Mouse (Mus musculus) heart, adult 2 months (tissue): ENCODE measurements around the gene Upk3a. TPM values are rescaled to one million over a fixed set of nuclear protein-coding genes. Genes with fewer than 3 reads are reported as not detected.

Source experiments
- DNase-seq, 2 experiments: peaks; one replicate each; pipeline ENCODE4 v3.0.0; 2021
- H3K27ac ChIP-seq: fragments of 200-600 bp; 2 replicates; pipeline ENCODE4 v1.8.1; 2022
- H3K27me3 ChIP-seq: fragments of 200-500 bp; 2 replicates; pipeline ENCODE4 v1.6.1; 2012; ENCODE audit warnings: mild to moderate bottlenecking, low read length, inconsistent platforms, mixed read lengths; ENCODE audit not compliant: control insufficient read depth, insufficient read depth
- H3K36me3 ChIP-seq: fragments of 200-500 bp; 2 replicates; pipeline ENCODE4 v1.6.1; 2012; ENCODE audit warnings: low read length, inconsistent platforms; ENCODE audit not compliant: control insufficient read depth, insufficient read depth
- H3K4me1 ChIP-seq: fragments of 200-500 bp; 2 replicates; pipeline ENCODE4 v1.6.1; 2011; ENCODE audit warnings: low read length; ENCODE audit not compliant: control insufficient read depth, insufficient read depth
- H3K4me3 ChIP-seq: fragments of 200-600 bp; 2 replicates; pipeline ENCODE4 v1.8.1; 2022
- H3K79me2 ChIP-seq: fragments of 200-500 bp; replicated peaks from 2 replicates; pipeline ENCODE4 v1.6.1; 2012; ENCODE audit warnings: mild to moderate bottlenecking, inconsistent platforms, low read length, moderate library complexity, mixed read lengths; ENCODE audit not compliant: control insufficient read depth, insufficient read depth
- H3K9ac ChIP-seq: fragments of 200-500 bp; 2 replicates; pipeline ENCODE4 v1.6.1; 2012; ENCODE audit warnings: low read depth, mild to moderate bottlenecking, control low read depth, inconsistent platforms, low read length, mixed read lengths
- CTCF ChIP-seq: fragments of 200-600 bp; IDR thresholded peaks from 2 replicates; pipeline ENCODE4 v1.8.1; 2022; ENCODE audit warnings: antibody characterized with exemption, mild to moderate bottlenecking, moderate library complexity
- EP300 ChIP-seq: fragments of 200-500 bp; IDR thresholded peaks from 2 replicates; pipeline ENCODE4 v1.6.1; 2011; ENCODE audit warnings: low read depth, low read length, control low read depth; ENCODE audit not compliant: insufficient read depth
- POLR2A ChIP-seq: fragments of 200-500 bp; IDR thresholded peaks from 2 replicates; pipeline ENCODE4 v1.6.1; 2011; ENCODE audit warnings: mild to moderate bottlenecking, low read depth, low read length, control low read depth; ENCODE audit not compliant: insufficient read depth
- WGBS: fragments of 180-500 bp; shearing (Covaris S2); methylation state at CpG from one replicate; pipeline ENCODE4 v1.1.7; 2018; 5-methylcytosine and 5-hydroxymethylcytosine counted together
- intact Hi-C: fragments of 180-260 bp; cut with DNase I; formaldehyde crosslinking; loops from one replicate; pipeline ENCODE4 v1.15.1; 2025
- long read RNA-seq: library from polyadenylated mRNA; stranded (forward); transcript quantifications from one replicate; pipeline ENCODE4 v2.0.0, GENCODE M21; 2021
- polyA plus RNA-seq: library from polyadenylated mRNA; depleted of rRNA; stranded (reverse); fragments of >200 nt; gene quantifications from 2 replicates; pipeline ENCODE4 v1.2.3, GENCODE M21; 2012; rRNA removed
- total RNA-seq, 2 experiments: library from RNA; stranded (reverse); gene quantifications; 2 replicates each; pipeline ENCODE4 v1.2.3; 2021

Upk3a gene
- total RNA-seq (not detected), polyA plus RNA-seq (0.39 TPM in 1 of 2 replicates, not detected in the other)
- long read RNA-seq, result 0 reads

DNA sequence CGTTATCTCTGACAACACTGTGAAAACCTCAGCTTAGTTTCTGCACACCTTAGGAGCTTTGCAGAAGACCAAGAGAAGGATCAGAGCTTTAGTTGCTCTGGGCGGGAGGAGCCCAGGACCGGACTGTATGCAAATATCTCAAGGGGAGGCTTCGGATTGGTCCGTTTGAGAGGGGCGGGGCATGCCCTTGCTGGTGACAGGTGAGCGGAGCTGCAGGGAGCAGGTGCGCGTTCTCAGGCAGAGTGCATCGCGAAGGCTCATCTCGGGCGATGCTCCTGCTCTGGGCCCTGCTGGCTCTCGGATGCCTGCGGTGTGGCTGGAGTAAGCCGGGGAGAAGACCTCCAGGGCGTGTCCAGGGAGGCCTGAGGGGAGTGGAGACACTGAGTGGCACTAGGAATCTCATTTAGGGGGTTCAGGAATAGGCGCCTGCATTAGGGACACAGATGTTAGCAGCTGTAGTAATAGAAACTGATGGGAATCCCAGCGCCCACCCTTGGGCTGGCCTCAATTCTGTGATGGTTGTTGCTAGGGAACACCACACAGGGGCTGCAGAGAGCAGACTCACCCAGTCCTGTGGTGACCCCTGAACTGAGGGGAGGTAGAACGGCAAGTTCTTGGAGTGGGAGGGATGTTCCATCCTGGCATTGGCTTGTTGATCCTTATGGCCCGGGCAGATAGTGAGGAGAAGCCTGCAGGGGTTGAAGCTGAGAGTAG, at the start of gene Upk3a:
TSS of gene Upk3a (plus strand) at position 191 of the 714 bp plus-strand sequence.
- DNase-seq, result no peak
- Histone ChIP-seq H3K36me3 (no peaks in the 10 kb centered on the region), H3K4me1 (no peaks in the 10 kb centered on the region), H3K27ac (no peak within 1 kb of the TSS), H3K79me2 (no peaks in the 10 kb centered on the region), H3K27me3 (peaks cover 2% of the 10 kb centered on the region; the same call in 1 of the 2 replicates), H3K9ac (no peak within 1 kb of the TSS), H3K4me3 (no peak within 1 kb of the TSS)
- TF ChIP-seq EP300, result no peak
- TF ChIP-seq CTCF, result no peak
- TF ChIP-seq POLR2A, result no peak
- WGBS, result 22% methylated on average over 21 of the region's 21 CpGs
- intact Hi-C loops, result no loop called here

DNA sequence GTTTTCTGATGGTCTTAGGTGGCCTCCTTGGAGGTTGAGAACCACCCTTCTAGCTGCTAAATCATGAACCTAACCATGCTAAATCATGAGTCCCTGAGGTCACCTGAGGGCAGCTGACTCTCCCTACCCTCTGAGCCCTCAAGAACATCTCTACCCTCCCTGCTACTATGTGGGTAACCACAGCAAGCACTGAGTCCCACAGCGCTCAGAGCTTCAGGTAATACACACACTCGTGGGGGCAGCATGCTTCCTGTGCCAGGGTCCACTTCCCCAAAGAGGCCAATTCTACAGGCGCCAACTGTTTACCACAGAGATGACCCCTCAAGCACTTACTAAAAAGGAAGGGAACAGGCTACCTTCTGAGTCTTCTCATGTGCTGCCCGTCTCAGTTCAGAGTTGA, 48.4 kb upstream of the Upk3a start:
- H3K27me3 ChIP-seq, result no peaks in the 10 kb centered on the region
- no peak for DNase-seq
- H3K4me1 ChIP-seq, result no peaks in the 10 kb centered on the region
- no peak for TF ChIP-seq CTCF
- no peak for TF ChIP-seq POLR2A
- TF ChIP-seq EP300, result no peak
- intact Hi-C loops, result no loop called here
- no peaks in the 10 kb centered on the region for H3K36me3 ChIP-seq
- no peak overlapping the region for H3K27ac ChIP-seq
- H3K9ac ChIP-seq, result no peak overlapping the region
- 92% methylated on average over 4 of the region's 4 CpGs for WGBS
- no peak overlapping the region for H3K4me3 ChIP-seq
- no peaks in the 10 kb centered on the region; the same call in 1 of the 2 replicates for H3K79me2 ChIP-seq

DNA sequence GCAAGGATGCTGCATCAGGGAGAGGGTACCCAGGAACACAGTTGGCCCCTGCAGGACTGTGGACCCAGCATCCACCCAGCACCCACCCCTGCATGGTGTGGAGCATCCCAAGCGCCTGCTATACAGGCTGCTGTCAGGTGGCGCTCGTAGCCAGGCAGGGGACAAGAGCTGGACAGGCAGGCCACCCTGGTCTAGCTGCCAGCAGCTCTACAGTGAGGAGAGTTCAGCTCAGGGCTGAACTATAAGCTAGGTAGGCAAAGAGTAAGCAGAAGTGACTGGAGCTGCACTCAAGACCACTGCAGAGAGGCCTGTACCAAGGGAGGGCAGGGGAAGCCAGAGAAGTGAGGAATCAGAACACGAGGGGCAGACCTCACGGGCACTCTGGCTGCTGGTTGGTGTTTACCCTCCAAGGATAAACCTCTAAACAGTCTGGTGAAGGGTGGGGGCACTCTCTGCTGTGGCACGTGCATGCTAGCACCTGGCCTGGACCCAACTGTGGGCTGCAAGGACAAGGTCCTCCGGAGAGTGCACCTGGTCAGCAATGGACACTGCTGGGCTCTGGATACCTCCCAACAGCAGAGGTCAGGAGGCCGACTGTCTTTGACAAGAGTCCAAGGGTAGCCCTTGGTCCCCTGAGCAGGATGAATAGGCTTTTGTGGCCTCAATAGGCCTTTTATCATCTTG, 43.9 kb upstream of the Upk3a start:
- DNase-seq, result no peak
- peaks cover 4% of the 10 kb centered on the region; the same call in 1 of the 2 replicates for H3K4me1 ChIP-seq
- H3K27ac ChIP-seq, result no peak overlapping the region
- intact Hi-C loops, result no loop called here
- WGBS, result 82% methylated on average over 8 of the region's 8 CpGs
- H3K9ac ChIP-seq, result no peak overlapping the region
- no peaks in the 10 kb centered on the region for H3K27me3 ChIP-seq
- TF ChIP-seq EP300 (no peak), CTCF (peak; percentile 41), POLR2A (no peak)
- H3K4me3 ChIP-seq, result no peak overlapping the region
- H3K36me3 ChIP-seq, result no peaks in the 10 kb centered on the region
- no peaks in the 10 kb centered on the region; the same call in 1 of the 2 replicates for H3K79me2 ChIP-seq

DNA sequence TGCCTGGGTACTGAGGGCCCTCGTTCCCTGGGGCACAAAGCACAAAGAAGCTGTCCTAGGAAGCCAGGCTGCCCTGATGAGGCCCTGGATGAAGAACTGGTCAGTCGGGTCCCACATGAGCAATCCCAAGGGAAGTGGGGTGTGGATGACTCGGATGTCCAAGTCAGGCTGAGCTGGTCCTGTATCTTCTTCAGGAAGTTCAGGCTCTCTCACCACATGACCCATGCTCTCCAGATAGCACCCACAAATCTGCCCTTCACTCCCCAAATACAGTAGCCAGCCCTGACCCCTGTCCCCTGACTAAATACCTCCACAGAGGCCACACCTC, 43.4 kb upstream of the Upk3a start:
- Histone ChIP-seq H3K4me3 (no peak overlapping the region), H3K27ac (no peak overlapping the region), H3K36me3 (no peaks in the 10 kb centered on the region), H3K27me3 (no peaks in the 10 kb centered on the region), H3K4me1 (peaks cover 4% of the 10 kb centered on the region; the same call in 1 of the 2 replicates), H3K9ac (no peak overlapping the region), H3K79me2 (no peaks in the 10 kb centered on the region; the same call in 1 of the 2 replicates)
- TF ChIP-seq POLR2A, result no peak
- TF ChIP-seq EP300, result no peak
- TF ChIP-seq CTCF, result no peak
- WGBS, result 53% methylated on average over 3 of the region's 3 CpGs
- intact Hi-C loops, result no loop called here
- DNase-seq, result no peak

DNA sequence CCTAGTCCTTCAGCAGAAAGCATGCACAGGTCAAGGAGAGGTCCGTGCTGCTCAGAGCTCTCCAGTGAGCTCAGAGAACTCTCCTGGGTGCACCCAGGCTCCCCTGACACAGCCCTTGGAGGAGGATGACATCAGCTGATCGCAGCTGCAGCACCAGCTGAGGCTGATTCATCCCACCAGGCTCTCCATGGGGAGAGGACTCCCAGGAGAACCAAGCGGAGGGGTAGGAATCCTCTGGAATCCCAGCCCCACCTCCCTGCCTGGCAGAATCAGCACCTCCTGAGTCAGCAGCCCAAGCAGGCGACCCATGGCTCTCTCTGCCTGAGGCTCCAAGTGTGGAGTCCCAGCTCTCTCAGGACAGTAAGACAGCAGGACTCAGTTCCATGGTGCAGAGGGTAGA, 41.2 kb upstream of the Upk3a start:
- H3K36me3 ChIP-seq, result no peaks in the 10 kb centered on the region
- 31% methylated on average over 4 of the region's 4 CpGs for WGBS
- no peak for TF ChIP-seq CTCF
- no peak for TF ChIP-seq POLR2A
- no peak for TF ChIP-seq EP300
- peak in 1 of 2 experiments; percentile 35 for DNase-seq
- no peak overlapping the region for H3K27ac ChIP-seq
- peaks cover 4% of the 10 kb centered on the region; the same call in 1 of the 2 replicates for H3K4me1 ChIP-seq
- H3K79me2 ChIP-seq, result peaks cover 7% of the 10 kb centered on the region
- intact Hi-C loops, result no loop called here
- H3K4me3 ChIP-seq, result no peak overlapping the region
- H3K9ac ChIP-seq, result no peak overlapping the region
- no peaks in the 10 kb centered on the region for H3K27me3 ChIP-seq

DNA sequence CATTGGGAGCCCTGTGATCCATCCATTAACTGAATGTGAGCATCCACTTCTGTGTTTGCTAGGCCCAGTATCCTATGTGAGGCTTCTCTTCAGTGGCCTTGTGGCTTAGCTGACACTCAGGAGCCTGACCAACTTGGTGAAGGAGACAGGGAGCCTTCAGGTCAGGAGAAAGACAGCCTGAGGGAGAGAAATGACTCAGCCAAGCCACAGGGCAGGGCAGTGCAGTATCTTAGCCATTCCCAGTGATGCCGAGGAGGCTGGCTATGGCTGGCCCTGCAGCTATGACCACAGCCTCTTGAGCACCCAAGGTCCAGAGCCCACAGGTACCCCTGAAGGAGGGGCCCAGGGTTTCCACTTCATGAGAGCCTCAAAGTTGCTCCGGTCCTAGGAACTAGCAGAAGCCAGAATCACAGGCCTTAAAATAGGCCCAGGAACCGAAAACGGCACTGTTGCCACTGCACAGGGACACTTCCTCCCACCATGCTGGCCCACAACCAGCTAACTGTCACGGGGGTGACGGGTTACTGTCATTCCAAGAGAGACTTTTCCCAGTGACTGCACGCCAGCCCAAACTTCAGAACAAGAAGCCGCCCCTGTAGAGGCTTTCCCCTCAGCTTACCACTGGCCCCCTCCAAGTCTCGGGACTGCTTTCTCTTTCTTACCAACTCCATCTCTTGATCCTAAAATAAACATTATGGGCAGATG, 35.2 kb upstream of the Upk3a start:
- H3K4me1 ChIP-seq, result peaks cover 11% of the 10 kb centered on the region
- H3K4me3 ChIP-seq, result no peak overlapping the region
- no peaks in the 10 kb centered on the region for H3K27me3 ChIP-seq
- peak in 1 of 2 experiments; percentile 62 for DNase-seq
- H3K27ac ChIP-seq, result no peak overlapping the region
- intact Hi-C loops, result no loop called here
- no peak overlapping the region for H3K9ac ChIP-seq
- H3K79me2 ChIP-seq, result peaks cover 12% of the 10 kb centered on the region
- TF ChIP-seq CTCF (no peak), EP300 (no peak), POLR2A (no peak)
- 44% methylated on average over 9 of the region's 9 CpGs for WGBS
- no peaks in the 10 kb centered on the region for H3K36me3 ChIP-seq
